Mouse (Mus musculus): ENCODE measurements around the gene Sez6l2.

Sez6l2 gene

GRCm38 (mm10) chr7:127014320-127014719 is 64.0 kb downstream of the Sez6l2 start, which contains the start of gene Mvp:
Gene Mvp (minus strand): TSS chr7:127014621.
- Histone ChIP-seq H3K4me3 (replicated peaks; ENCODE audit: low read length) (peak within 1 kb of the TSS; percentile 97), H3K4me1 (replicated peaks; ENCODE audit: low read depth, low read length) (peaks cover 85% of the 10 kb centered on the region), H3K9me3 (ENCODE audit: low read length) (no peaks in the 10 kb centered on the region), H3K27me3 (ENCODE audit: insufficient read depth, low read length) (no peaks in the 10 kb centered on the region), H3K36me3 (ENCODE audit: insufficient read depth, low read length) (peaks cover 61% of the 10 kb centered on the region)
- no peak for TF ChIP-seq POU5F1 (IDR thresholded peaks at IDR 0.05; ENCODE audit: borderline replicate concordance, low read length)
- TF ChIP-seq CTCF (conservative IDR thresholded peaks at IDR 0.05; ENCODE audit: low read length), result no peak
- TF ChIP-seq NANOG (IDR thresholded peaks at IDR 0.05; ENCODE audit: borderline replicate concordance, low read length), result no peak

GRCm38 (mm10) chr7:127014993-127015392 is 64.6 kb downstream of the Sez6l2 start:
- peak overlapping the region; percentile 97 for H3K4me3 ChIP-seq (replicated peaks; ENCODE audit: low read length)
- TF ChIP-seq CTCF (conservative IDR thresholded peaks at IDR 0.05; ENCODE audit: low read length) (no peak), POU5F1 (IDR thresholded peaks at IDR 0.05; ENCODE audit: borderline replicate concordance, low read length) (no peak), NANOG (IDR thresholded peaks at IDR 0.05; ENCODE audit: borderline replicate concordance, low read length) (no peak)
- no peaks in the 10 kb centered on the region for H3K27me3 ChIP-seq (ENCODE audit: insufficient read depth, low read length)
- H3K36me3 ChIP-seq (ENCODE audit: insufficient read depth, low read length), result peaks cover 66% of the 10 kb centered on the region
- H3K9me3 ChIP-seq (ENCODE audit: low read length), result no peaks in the 10 kb centered on the region
- H3K4me1 ChIP-seq (replicated peaks; ENCODE audit: low read depth, low read length), result peaks cover 85% of the 10 kb centered on the region

DNA sequence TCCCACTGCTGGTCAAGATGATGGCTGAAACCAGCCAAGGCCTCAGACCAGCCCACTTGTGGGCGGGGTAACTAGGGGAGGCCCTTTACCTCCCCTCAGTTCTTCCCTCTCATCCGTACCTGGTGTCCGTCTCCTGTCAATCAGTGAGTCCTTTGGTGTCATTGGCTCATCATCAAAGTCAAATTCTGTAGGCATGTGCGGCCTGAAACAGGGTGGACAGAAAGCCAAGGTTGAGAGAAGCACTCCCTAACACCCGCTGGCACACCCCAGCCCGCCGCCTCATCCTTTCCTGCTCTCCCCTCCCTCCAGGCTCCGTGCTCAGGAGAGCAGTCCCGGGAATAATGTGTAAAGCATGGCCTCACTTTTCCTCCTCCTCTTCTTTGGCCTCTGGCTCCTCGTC is 65.7 kb downstream of the Sez6l2 start:
- peaks cover 59% of the 10 kb centered on the region for H3K36me3 ChIP-seq (ENCODE audit: insufficient read depth, low read length)
- H3K9me3 ChIP-seq (ENCODE audit: low read length), result no peaks in the 10 kb centered on the region
- peaks cover 84% of the 10 kb centered on the region for H3K4me1 ChIP-seq (replicated peaks; ENCODE audit: low read depth, low read length)
- H3K27me3 ChIP-seq (ENCODE audit: insufficient read depth, low read length), result no peaks in the 10 kb centered on the region
- no peak for TF ChIP-seq POU5F1 (IDR thresholded peaks at IDR 0.05; ENCODE audit: borderline replicate concordance, low read length)
- no peak for TF ChIP-seq CTCF (conservative IDR thresholded peaks at IDR 0.05; ENCODE audit: low read length)
- TF ChIP-seq NANOG (IDR thresholded peaks at IDR 0.05; ENCODE audit: borderline replicate concordance, low read length), result no peak
- peak overlapping the region; percentile 97 for H3K4me3 ChIP-seq (replicated peaks; ENCODE audit: low read length)

- H3K27me3 ChIP-seq (ENCODE audit: insufficient read depth, low read length), result no peaks in the 10 kb centered on the region
- peak within 1 kb of the TSS; percentile 97 for H3K4me3 ChIP-seq (replicated peaks; ENCODE audit: low read length)
- no peaks in the 10 kb centered on the region for H3K9me3 ChIP-seq (ENCODE audit: low read length)
- H3K36me3 ChIP-seq (ENCODE audit: insufficient read depth, low read length), result peaks cover 57% of the 10 kb centered on the region
- H3K4me1 ChIP-seq (replicated peaks; ENCODE audit: low read depth, low read length), result peaks cover 84% of the 10 kb centered on the region
- TF ChIP-seq NANOG (IDR thresholded peaks at IDR 0.05; ENCODE audit: borderline replicate concordance, low read length), result no peak
- no peak for TF ChIP-seq POU5F1 (IDR thresholded peaks at IDR 0.05; ENCODE audit: borderline replicate concordance, low read length)
- no peak for TF ChIP-seq CTCF (conservative IDR thresholded peaks at IDR 0.05; ENCODE audit: low read length)
Observed at GRCm38 (mm10) chr7:127016481-127016485, 65.9 kb downstream of the Sez6l2 start, which contains the start of gene Pagr1b. Gene Pagr1b (minus strand): TSS chr7:127016484.

DNA sequence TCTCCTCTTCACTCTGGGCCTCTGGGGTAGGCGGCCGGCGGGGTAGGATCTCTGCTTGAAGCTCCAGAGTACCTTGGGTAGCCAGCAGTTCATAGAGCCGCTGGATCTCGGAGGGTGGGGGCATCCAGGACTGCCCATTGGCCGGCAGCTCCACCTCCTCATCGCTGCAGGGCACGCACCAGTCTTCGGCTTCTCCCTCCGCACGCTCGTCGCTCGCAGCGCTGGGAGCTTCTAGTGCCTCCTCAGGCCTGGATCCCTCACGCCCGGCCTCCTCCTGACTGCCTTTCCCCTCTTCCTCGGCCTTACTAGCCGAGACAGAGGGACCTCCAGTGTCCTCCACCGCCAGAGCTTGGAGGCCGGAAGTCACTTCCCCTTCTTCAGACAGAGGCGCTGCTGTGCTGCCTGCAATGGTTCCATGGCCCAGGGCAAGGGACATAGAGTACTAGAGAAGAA is 66.1 kb downstream of the Sez6l2 start:
- no peaks in the 10 kb centered on the region for H3K27me3 ChIP-seq (ENCODE audit: insufficient read depth, low read length)
- TF ChIP-seq NANOG (IDR thresholded peaks at IDR 0.05; ENCODE audit: borderline replicate concordance, low read length) (no peak), POU5F1 (IDR thresholded peaks at IDR 0.05; ENCODE audit: borderline replicate concordance, low read length) (no peak), CTCF (conservative IDR thresholded peaks at IDR 0.05; ENCODE audit: low read length) (no peak)
- H3K4me1 ChIP-seq (replicated peaks; ENCODE audit: low read depth, low read length), result peaks cover 84% of the 10 kb centered on the region
- H3K4me3 ChIP-seq (replicated peaks; ENCODE audit: low read length), result peak overlapping the region; percentile 97
- H3K9me3 ChIP-seq (ENCODE audit: low read length), result no peaks in the 10 kb centered on the region
- peaks cover 55% of the 10 kb centered on the region for H3K36me3 ChIP-seq (ENCODE audit: insufficient read depth, low read length)

- Histone ChIP-seq H3K27me3 (ENCODE audit: insufficient read depth, low read length) (no peaks in the 10 kb centered on the region), H3K4me1 (replicated peaks; ENCODE audit: low read depth, low read length) (peaks cover 84% of the 10 kb centered on the region), H3K36me3 (ENCODE audit: insufficient read depth, low read length) (peaks cover 56% of the 10 kb centered on the region), H3K4me3 (replicated peaks; ENCODE audit: low read length) (peak within 1 kb of the TSS; percentile 97), H3K9me3 (ENCODE audit: low read length) (no peaks in the 10 kb centered on the region)
- TF ChIP-seq CTCF (conservative IDR thresholded peaks at IDR 0.05; ENCODE audit: low read length) (peak; percentile 86), POU5F1 (IDR thresholded peaks at IDR 0.05; ENCODE audit: borderline replicate concordance, low read length) (no peak), NANOG (IDR thresholded peaks at IDR 0.05; ENCODE audit: borderline replicate concordance, low read length) (no peak)
Observed at GRCm38 (mm10) chr7:127016971-127017949, 66.9 kb downstream of the Sez6l2 start, which contains the start of gene Pagr1a. Gene Pagr1a (minus strand): TSS chr7:127017352.

DNA sequence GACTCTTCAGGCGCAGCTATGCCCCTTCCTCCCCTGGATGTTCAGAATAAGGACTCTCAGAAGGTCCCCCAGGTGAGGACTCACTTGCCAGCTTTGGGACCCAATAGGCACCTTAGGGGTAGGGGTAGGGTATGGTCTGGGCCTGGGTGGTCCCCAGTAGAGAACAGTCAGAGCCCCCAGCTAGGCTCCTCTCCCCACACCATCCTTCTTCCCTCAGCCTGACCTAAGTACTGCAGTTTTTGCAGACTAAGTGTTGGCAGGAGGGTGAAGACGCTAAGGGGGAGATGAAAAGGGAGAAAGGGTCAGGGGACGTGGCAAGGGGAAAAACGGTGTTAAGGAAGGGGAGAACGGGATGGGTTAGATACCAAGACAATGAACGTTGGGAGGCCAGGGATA is 67.6 kb downstream of the Sez6l2 start:
- Histone ChIP-seq H3K36me3 (ENCODE audit: insufficient read depth, low read length) (peaks cover 56% of the 10 kb centered on the region), H3K27me3 (ENCODE audit: insufficient read depth, low read length) (no peaks in the 10 kb centered on the region), H3K9me3 (ENCODE audit: low read length) (no peaks in the 10 kb centered on the region), H3K4me1 (replicated peaks; ENCODE audit: low read depth, low read length) (peaks cover 84% of the 10 kb centered on the region), H3K4me3 (replicated peaks; ENCODE audit: low read length) (peak overlapping the region; percentile 97)
- no peak for TF ChIP-seq NANOG (IDR thresholded peaks at IDR 0.05; ENCODE audit: borderline replicate concordance, low read length)
- TF ChIP-seq CTCF (conservative IDR thresholded peaks at IDR 0.05; ENCODE audit: low read length), result no peak
- no peak for TF ChIP-seq POU5F1 (IDR thresholded peaks at IDR 0.05; ENCODE audit: borderline replicate concordance, low read length)

GRCm38 (mm10) chr7:127018416-127019305 is 68.3 kb downstream of the Sez6l2 start:
- no peaks in the 10 kb centered on the region for H3K27me3 ChIP-seq (ENCODE audit: insufficient read depth, low read length)
- peaks cover 84% of the 10 kb centered on the region for H3K4me1 ChIP-seq (replicated peaks; ENCODE audit: low read depth, low read length)
- H3K9me3 ChIP-seq (ENCODE audit: low read length), result no peaks in the 10 kb centered on the region
- no peak overlapping the region for H3K4me3 ChIP-seq (replicated peaks; ENCODE audit: low read length)
- TF ChIP-seq NANOG (IDR thresholded peaks at IDR 0.05; ENCODE audit: borderline replicate concordance, low read length), result no peak
- no peak for TF ChIP-seq CTCF (conservative IDR thresholded peaks at IDR 0.05; ENCODE audit: low read length)
- TF ChIP-seq POU5F1 (IDR thresholded peaks at IDR 0.05; ENCODE audit: borderline replicate concordance, low read length), result no peak
- peaks cover 56% of the 10 kb centered on the region for H3K36me3 ChIP-seq (ENCODE audit: insufficient read depth, low read length)
